Mouse (Mus musculus) CH12.LX (cell line): Measurements from ENCODE around the gene Ppt1. TPM values are rescaled to one million over a fixed set of nuclear protein-coding genes. Genes with fewer than 3 reads are reported as not detected.

Source experiments
- DNase-seq: peaks from one replicate; pipeline ENCODE4 v3.0.0-alpha.2; 2013; ENCODE audit errors: extremely low read depth
- H3K27ac ChIP-seq: 2 replicates; pipeline ENCODE4 v1.5.1; 2012; ENCODE audit warnings: low read depth, mild to moderate bottlenecking, control low read depth, moderate library complexity; ENCODE audit not compliant: insufficient read depth
- H3K27me3 ChIP-seq: replicated peaks from 2 replicates; pipeline ENCODE3; 2012; ENCODE audit warnings: inconsistent platforms
- H3K36me3 ChIP-seq, 2 experiments: replicated peaks in 1 of 2; 2 replicates each; pipeline versions ENCODE3 to v1.6.1; 2012; ENCODE audit warnings: inconsistent platforms in 1 of 2, low read length in 1 of 2, mild to moderate bottlenecking in 1 of 2, mixed read lengths in 1 of 2, moderate library complexity in 1 of 2; ENCODE audit not compliant: control insufficient read depth in 1 of 2, insufficient read depth in 1 of 2
- H3K4me1 ChIP-seq, 2 experiments: 2 replicates each; pipeline ENCODE4 v1.6.1; 2012; ENCODE audit warnings: inconsistent platforms in 1 of 2, moderate library complexity in 1 of 2; ENCODE audit not compliant: insufficient read depth in 2 of 2, control insufficient read depth in 1 of 2
- H3K4me2 ChIP-seq: 2 replicates; pipeline ENCODE4 v1.6.1; 2012; ENCODE audit warnings: low read depth, mild to moderate bottlenecking, control low read depth; ENCODE audit not compliant: poor library complexity, insufficient read depth, severe bottlenecking
- H3K4me3 ChIP-seq, 3 experiments: fragments of 150-350 bp in 1 of 3; sonication (generic) in 1 of 3; replicated peaks in 1 of 3; 2 replicates each; pipeline versions ENCODE3 to v1.5.1; 2011 to 2012; ENCODE audit warnings: low read depth in 2 of 3, low read length in 2 of 3, mild to moderate bottlenecking in 2 of 3, moderate library complexity in 2 of 3, control low read depth in 1 of 3, improper control_type of control experiment in 1 of 3, inconsistent platforms in 1 of 3, mixed read lengths in 1 of 3; ENCODE audit not compliant: poor library complexity in 1 of 3
- H3K79me2 ChIP-seq: replicated peaks from 2 replicates; pipeline ENCODE4 v1.6.1; 2012; ENCODE audit warnings: mild to moderate bottlenecking, moderate library complexity; ENCODE audit not compliant: control insufficient read depth, poor library complexity, insufficient read depth, severe bottlenecking; ENCODE audit errors: extremely low read depth
- H3K9ac ChIP-seq: 2 replicates; pipeline ENCODE4 v1.6.1; 2012; ENCODE audit warnings: low read depth, mild to moderate bottlenecking, control low read depth, moderate library complexity; ENCODE audit not compliant: insufficient read depth
- H3K9me3 ChIP-seq: replicated peaks from 2 replicates; pipeline ENCODE3; 2012; ENCODE audit warnings: low read length, inconsistent platforms, mixed read lengths
- CHD2 ChIP-seq: IDR thresholded peaks from 2 replicates; pipeline ENCODE4 v1.6.1; 2011; ENCODE audit warnings: low read length, improper control_type of control experiment
- ELF1 ChIP-seq: IDR thresholded peaks from 2 replicates; pipeline ENCODE4 v1.6.1; 2014; ENCODE audit warnings: low read depth, mild to moderate bottlenecking, inconsistent platforms, low read length, improper control_type of control experiment
- GABPA ChIP-seq: IDR thresholded peaks from 2 replicates; pipeline ENCODE4 v1.6.1; 2012; ENCODE audit warnings: low read depth, low read length, improper control_type of control experiment, inconsistent platforms; ENCODE audit not compliant: insufficient replicate concordance
- JUN ChIP-seq: IDR thresholded peaks from 2 replicates; pipeline ENCODE4 v1.6.1; 2011; ENCODE audit warnings: low read depth, mild to moderate bottlenecking, low read length, improper control_type of control experiment, moderate library complexity; ENCODE audit not compliant: insufficient read depth
- KAT2A ChIP-seq: IDR thresholded peaks from 2 replicates; pipeline ENCODE4 v1.6.1; 2012; ENCODE audit warnings: low read length, improper control_type of control experiment, inconsistent platforms; ENCODE audit not compliant: insufficient replicate concordance
- MAX ChIP-seq: IDR thresholded peaks from 2 replicates; pipeline ENCODE4 v1.6.1; 2011; ENCODE audit warnings: low read length, improper control_type of control experiment
- NELFE ChIP-seq: IDR thresholded peaks from 2 replicates; pipeline ENCODE4 v1.6.1; 2011; ENCODE audit warnings: low read depth, low read length, improper control_type of control experiment
- POLR2A ChIP-seq: IDR thresholded peaks from 2 replicates; pipeline ENCODE4 v1.6.1; 2011; ENCODE audit warnings: low read depth, mild to moderate bottlenecking, improper control_type of control experiment, low read length
- POLR2AphosphoS2 ChIP-seq: IDR thresholded peaks from 2 replicates; pipeline ENCODE4 v1.6.1; 2011; ENCODE audit warnings: low read depth, low read length, improper control_type of control experiment
- TBP ChIP-seq: conservative IDR thresholded peaks from 2 replicates; pipeline ENCODE4 v1.6.1; 2011; ENCODE audit warnings: low read depth, low read length, improper control_type of control experiment
- USF1 ChIP-seq: IDR thresholded peaks from 2 replicates; pipeline ENCODE4 v1.6.1; 2014; ENCODE audit warnings: low read depth, mild to moderate bottlenecking, inconsistent platforms, low read length, improper control_type of control experiment
- ZNF384 ChIP-seq: IDR thresholded peaks from 2 replicates; pipeline ENCODE4 v1.6.1; 2012; ENCODE audit warnings: low read depth, low read length, improper control_type of control experiment, inconsistent platforms
- dilution Hi-C: fragments of 300-500 bp; cut with MboI; formaldehyde crosslinking; loops from 2 replicates; pipeline ENCODE4 v1.14.3; 2020; ENCODE audit warnings: low sequenced_read_pairs; ENCODE audit not compliant: extremely low pct_unique_long_range_greater_than_20kb, extremely low pct_ligation_motif_present
- in situ Hi-C: fragments of 300-500 bp; cut with MboI; formaldehyde crosslinking; loops from 3 replicates; pipeline ENCODE4 v1.14.3; 2019; ENCODE audit warnings: low sequenced_read_pairs, low pct_ligation_motif_present, low pct_unique_long_range_greater_than_20kb, mixed read lengths
- polyA plus RNA-seq: library from polyadenylated mRNA; unstranded; fragments of >175 nt; gene quantifications from 2 replicates; pipeline ENCODE4 v1.2.1, GENCODE M21; 2012; ENCODE audit warnings: low read depth; ENCODE audit not compliant: insufficient read length
- total RNA-seq, 2 experiments: library from RNA; depleted of rRNA; stranded (reverse); fragments of 300-350 nt in 1 of 2; fragments of >200 nt in 1 of 2; gene quantifications; 2 replicates each; pipeline ENCODE4 v1.2.3; 2012 to 2014

Gene Ppt1
- total and polyA plus RNA-seq, 3 experiments = 23.8 to 30.7 (median 23.9) TPM

DNA sequence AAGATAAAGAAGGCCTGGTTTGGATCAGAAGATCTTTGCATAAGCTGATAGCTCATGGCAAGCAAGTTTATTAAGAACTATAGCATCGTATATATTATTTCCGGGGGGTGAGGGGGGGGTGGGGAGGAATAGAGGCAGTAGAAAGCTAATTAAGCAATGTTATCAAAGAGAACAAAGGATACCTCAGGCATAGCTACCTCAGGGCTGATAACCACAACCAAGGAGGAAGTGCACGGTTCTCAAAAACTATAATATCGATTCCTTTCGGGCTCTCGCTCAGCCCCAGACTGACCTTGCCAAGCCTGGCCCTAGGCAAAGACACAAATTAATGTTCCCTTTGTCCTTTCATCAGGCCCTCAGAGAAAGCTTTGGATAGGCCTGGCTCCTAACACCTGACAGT is 6.7 kb upstream of the Ppt1 start:
- dilution Hi-C loops = no loop called here
- no peak overlapping the region for H3K4me2 ChIP-seq
- no peaks in the 10 kb centered on the region for H3K4me1 ChIP-seq
- DNase-seq = no peak
- no peak overlapping the region for H3K9ac ChIP-seq
- no peaks in the 10 kb centered on the region for H3K79me2 ChIP-seq
- H3K27ac ChIP-seq = no peak overlapping the region
- TF ChIP-seq NELFE (no peak), TBP (no peak)
- in situ Hi-C loops = no loop called here
- no peaks in the 10 kb centered on the region for H3K9me3 ChIP-seq
- H3K4me3 ChIP-seq = no peak overlapping the region
- H3K36me3 ChIP-seq = no peaks in the 10 kb centered on the region
- no peaks in the 10 kb centered on the region for H3K27me3 ChIP-seq

DNA sequence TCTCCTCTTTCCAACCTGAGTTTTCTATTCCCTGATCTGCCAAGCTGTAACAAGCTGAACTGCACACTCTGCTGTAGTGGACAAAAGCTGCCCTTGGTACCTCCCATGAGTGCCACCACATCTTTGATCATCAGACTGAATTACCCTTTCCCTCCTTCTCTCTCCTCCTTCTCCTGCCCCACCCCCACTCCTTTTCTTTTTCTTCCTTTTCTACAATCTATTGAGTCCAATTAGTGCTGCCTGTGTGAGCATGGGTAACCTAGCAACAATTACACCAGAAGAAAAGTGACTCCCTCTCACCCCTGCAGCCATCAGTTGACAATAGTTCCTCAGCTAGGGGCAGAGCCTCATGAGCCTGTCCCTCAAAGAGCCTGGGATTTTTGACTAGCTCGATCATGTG is 4.2 kb upstream of the Ppt1 start:
- peaks cover 3% of the 10 kb centered on the region for H3K27me3 ChIP-seq
- dilution Hi-C loops = no loop called here
- H3K9me3 ChIP-seq = no peaks in the 10 kb centered on the region
- H3K4me2 ChIP-seq = no peak overlapping the region
- no peaks in the 10 kb centered on the region for H3K36me3 ChIP-seq
- no peak overlapping the region for H3K9ac ChIP-seq
- H3K4me3 ChIP-seq = no peak overlapping the region
- H3K79me2 ChIP-seq = no peaks in the 10 kb centered on the region
- DNase-seq = no peak
- TF ChIP-seq ELF1 = no peak
- peaks cover 0 to 11% of the 10 kb centered on the region in 2 experiments; a peak in 2 of 4 replicates for H3K4me1 ChIP-seq
- no peak overlapping the region for H3K27ac ChIP-seq
- in situ Hi-C loops = no loop called here

DNA sequence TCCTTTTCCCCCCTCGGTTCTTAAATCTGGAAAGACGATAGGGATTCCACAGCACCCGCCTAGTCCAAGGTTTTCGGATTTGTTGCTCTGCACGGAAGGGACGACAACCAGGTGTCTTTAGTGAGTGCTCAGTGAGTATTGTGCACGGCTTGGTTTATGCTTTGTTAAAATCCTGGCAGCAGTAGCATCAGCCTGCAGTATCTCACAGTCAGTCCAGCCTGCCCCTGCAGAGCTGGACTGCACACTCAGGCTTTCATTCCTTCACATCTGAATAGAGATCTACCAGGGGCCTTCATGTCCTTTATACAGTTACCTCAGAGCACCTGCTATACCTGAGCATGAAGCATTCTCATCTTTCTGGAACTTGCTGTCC is 347 bp downstream of the Ppt1 start:
- DNase-seq = no peak
- H3K27me3 ChIP-seq = peaks cover 3% of the 10 kb centered on the region
- H3K36me3 ChIP-seq = peaks cover 4 to 7% of the 10 kb centered on the region in 2 experiments
- peak overlapping the region; percentile 77 for H3K4me2 ChIP-seq
- dilution Hi-C loops = no loop called here
- TF ChIP-seq MAX (no peak), USF1 (no peak), ELF1 (no peak), KAT2A (no peak), POLR2A (no peak), ZNF384 (no peak), GABPA (no peak), CHD2 (no peak), JUN (no peak), POLR2AphosphoS2 (no peak)
- TF ChIP-seq, all 38 proteins: peak for 0
- Histone ChIP-seq H3K9me3 (no peaks in the 10 kb centered on the region), H3K4me3 (peak overlapping the region; percentile 81 to 93 (median 81)), H3K9ac (peak overlapping the region; percentile 62), H3K4me1 (peaks cover 4 to 36% of the 10 kb centered on the region in 2 experiments; a peak in 3 of 4 replicates), H3K79me2 (peaks cover 6% of the 10 kb centered on the region; the same call in 1 of the 2 replicates), H3K27ac (no peak overlapping the region)
- in situ Hi-C loops = no loop called here
